Mouse (Mus musculus): ENCODE measurements around the gene Emc4. TPM values are rescaled to one million over a fixed set of nuclear protein-coding genes. Genes with fewer than 3 reads are reported as not detected.

The Emc4 gene
- polyA plus RNA-seq, 1 experiment from 2014 or later = 103 TPM

- WGBS = 66% methylated on average over 5 of the region's 5 CpGs
- no peaks in the 10 kb centered on the region for H3K36me3 ChIP-seq
Observed at GRCm38 (mm10) chr2:112374610-112375009, 6.8 kb upstream of the Emc4 start.

GRCm38 (mm10) chr2:112373141-112373540, 5.3 kb upstream of the Emc4 start:
- Histone ChIP-seq H3K4me1 (replicated peaks) (no peaks in the 10 kb centered on the region), H3K36me3 (no peaks in the 10 kb centered on the region), H3K4me3 (replicated peaks) (no peak overlapping the region), H3K4me2 (no peak overlapping the region), H3K9ac (replicated peaks) (no peak overlapping the region), H3K9me3 (no peaks in the 10 kb centered on the region), H3K27me3 (0 out of 2 replicates have a peak, but pooled peaks cover 3% of the 10 kb centered on the region), H3K27ac (no peak overlapping the region)
- ATAC-seq (ENCODE audit: insufficient number of reproducible peaks, insufficient read depth, low FRiP score, low TSS enrichment, low read depth) = no peak
- WGBS = 67% methylated on average over 4 of the region's 4 CpGs

More at GRCm38 (mm10) chr2:112374610-112375009, 6.8 kb upstream of the Emc4 start:
- Histone ChIP-seq H3K4me3 (replicated peaks) (no peak overlapping the region), H3K9me3 (no peaks in the 10 kb centered on the region), H3K4me1 (replicated peaks) (no peaks in the 10 kb centered on the region), H3K27ac (no peak overlapping the region), H3K9ac (replicated peaks) (no peak overlapping the region), H3K4me2 (no peak overlapping the region), H3K27me3 (0 out of 2 replicates have a peak, but pooled peaks cover 3% of the 10 kb centered on the region)
- ATAC-seq (ENCODE audit: insufficient number of reproducible peaks, insufficient read depth, low FRiP score, low TSS enrichment, low read depth) = no peak

- Histone ChIP-seq H3K9ac (replicated peaks) (no peak overlapping the region), H3K9me3 (no peaks in the 10 kb centered on the region), H3K27ac (no peak overlapping the region), H3K4me3 (replicated peaks) (no peak overlapping the region), H3K27me3 (0 out of 2 replicates have a peak, but pooled peaks cover under 1% of the 10 kb centered on the region), H3K4me1 (replicated peaks) (peaks cover 10% of the 10 kb centered on the region), H3K4me2 (no peak overlapping the region), H3K36me3 (peaks cover 3% of the 10 kb centered on the region)
- WGBS = 75% methylated on average over 5 of the region's 5 CpGs
- no peak for ATAC-seq (ENCODE audit: insufficient number of reproducible peaks, insufficient read depth, low FRiP score, low TSS enrichment, low read depth)
Observed at GRCm38 (mm10) chr2:112369941-112370340, 2.1 kb upstream of the Emc4 start.

- Histone ChIP-seq H3K27me3 (no peaks in the 10 kb centered on the region), H3K4me1 (replicated peaks) (peaks cover 10% of the 10 kb centered on the region), H3K9me3 (no peaks in the 10 kb centered on the region), H3K36me3 (peaks cover 27% of the 10 kb centered on the region), H3K4me2 (peak overlapping the region; percentile 87), H3K27ac (0 out of 2 replicates have a peak overlapping the region, but pooled peaks have one; percentile 79), H3K4me3 (replicated peaks) (peak overlapping the region; percentile 84), H3K9ac (replicated peaks) (peak overlapping the region; percentile 82)
- no peak for ATAC-seq (ENCODE audit: insufficient number of reproducible peaks, insufficient read depth, low FRiP score, low TSS enrichment, low read depth)
- 21% methylated on average over 15 of the region's 15 CpGs for WGBS
Observed at GRCm38 (mm10) chr2:112367222-112367621, 605 bp downstream of the Emc4 start.

GRCm38 (mm10) chr2:112360781-112361169, 7.1 kb downstream of the Emc4 start:
- Histone ChIP-seq H3K36me3 (peaks cover 88% of the 10 kb centered on the region), H3K27me3 (no peaks in the 10 kb centered on the region), H3K4me3 (replicated peaks) (no peak overlapping the region), H3K9me3 (no peaks in the 10 kb centered on the region), H3K4me1 (replicated peaks) (no peaks in the 10 kb centered on the region), H3K27ac (no peak overlapping the region), H3K9ac (replicated peaks) (no peak overlapping the region), H3K4me2 (no peak overlapping the region)
- WGBS = 90% methylated on average over 2 of the region's 2 CpGs
- ATAC-seq (ENCODE audit: insufficient number of reproducible peaks, insufficient read depth, low FRiP score, low TSS enrichment, low read depth) = no peak

- no peak overlapping the region for H3K4me2 ChIP-seq
- no peak for ATAC-seq (ENCODE audit: insufficient number of reproducible peaks, insufficient read depth, low FRiP score, low TSS enrichment, low read depth)
- WGBS = 93% methylated on average over 12 of the region's 12 CpGs
- H3K9ac ChIP-seq (replicated peaks) = no peak overlapping the region
- H3K27me3 ChIP-seq = no peaks in the 10 kb centered on the region
- no peak overlapping the region for H3K4me3 ChIP-seq (replicated peaks)
- H3K9me3 ChIP-seq = no peaks in the 10 kb centered on the region
- H3K36me3 ChIP-seq = peaks cover 92% of the 10 kb centered on the region
- H3K27ac ChIP-seq = no peak overlapping the region
- no peaks in the 10 kb centered on the region for H3K4me1 ChIP-seq (replicated peaks)
Observed at GRCm38 (mm10) chr2:112360012-112360780, 7.6 kb downstream of the Emc4 start.

GRCm38 (mm10) chr2:112359611-112360010, 8.2 kb downstream of the Emc4 start:
- no peak overlapping the region for H3K4me3 ChIP-seq (replicated peaks)
- H3K4me2 ChIP-seq = no peak overlapping the region
- 89% methylated on average over 2 of the region's 2 CpGs for WGBS
- H3K4me1 ChIP-seq (replicated peaks) = no peaks in the 10 kb centered on the region
- H3K27me3 ChIP-seq = no peaks in the 10 kb centered on the region
- no peak overlapping the region for H3K27ac ChIP-seq
- ATAC-seq (ENCODE audit: insufficient number of reproducible peaks, insufficient read depth, low FRiP score, low TSS enrichment, low read depth) = no peak
- H3K9me3 ChIP-seq = no peaks in the 10 kb centered on the region
- H3K36me3 ChIP-seq = peaks cover 86% of the 10 kb centered on the region
- no peak overlapping the region for H3K9ac ChIP-seq (replicated peaks)

GRCm38 (mm10) chr2:112353685-112354455, 14.0 kb downstream of the Emc4 start:
- no peaks in the 10 kb centered on the region for H3K9me3 ChIP-seq
- no peak overlapping the region for H3K9ac ChIP-seq (replicated peaks)
- no peak overlapping the region for H3K4me2 ChIP-seq
- 87% methylated on average over 7 of the region's 7 CpGs for WGBS
- no peak for ATAC-seq (ENCODE audit: insufficient number of reproducible peaks, insufficient read depth, low FRiP score, low TSS enrichment, low read depth)
- no peak overlapping the region for H3K4me3 ChIP-seq (replicated peaks)
- no peaks in the 10 kb centered on the region for H3K27me3 ChIP-seq
- H3K27ac ChIP-seq = no peak overlapping the region
- no peaks in the 10 kb centered on the region for H3K4me1 ChIP-seq (replicated peaks)
- peaks cover 63% of the 10 kb centered on the region for H3K36me3 ChIP-seq

GRCm38 (mm10) chr2:112348246-112348645, 19.6 kb downstream of the Emc4 start:
- 84% methylated on average over 3 of the region's 3 CpGs for WGBS
- no peak for ATAC-seq (ENCODE audit: insufficient number of reproducible peaks, insufficient read depth, low FRiP score, low TSS enrichment, low read depth)

GRCm38 (mm10) chr2:112341117-112341516, 26.7 kb downstream of the Emc4 start:
- peaks cover 30% of the 10 kb centered on the region for H3K36me3 ChIP-seq
- H3K9me3 ChIP-seq = no peaks in the 10 kb centered on the region
- H3K9ac ChIP-seq (replicated peaks) = no peak overlapping the region
- WGBS = 66% methylated on average over 3 of the region's 3 CpGs
- H3K4me3 ChIP-seq (replicated peaks) = no peak overlapping the region
- no peak overlapping the region for H3K4me2 ChIP-seq
- no peak for ATAC-seq (ENCODE audit: insufficient number of reproducible peaks, insufficient read depth, low FRiP score, low TSS enrichment, low read depth)
- no peaks in the 10 kb centered on the region for H3K27me3 ChIP-seq
- no peak overlapping the region for H3K27ac ChIP-seq
- H3K4me1 ChIP-seq (replicated peaks) = no peaks in the 10 kb centered on the region

More at GRCm38 (mm10) chr2:112348246-112348645, 19.6 kb downstream of the Emc4 start:
- Histone ChIP-seq H3K36me3 (peaks cover 35% of the 10 kb centered on the region), H3K9me3 (no peaks in the 10 kb centered on the region), H3K9ac (replicated peaks) (no peak overlapping the region), H3K27ac (no peak overlapping the region), H3K27me3 (no peaks in the 10 kb centered on the region), H3K4me1 (replicated peaks) (no peaks in the 10 kb centered on the region), H3K4me3 (replicated peaks) (no peak overlapping the region), H3K4me2 (no peak overlapping the region)

- Histone ChIP-seq H3K9me3 (no peaks in the 10 kb centered on the region), H3K27ac (no peak overlapping the region), H3K4me3 (replicated peaks) (no peak overlapping the region), H3K27me3 (no peaks in the 10 kb centered on the region), H3K4me2 (no peak overlapping the region), H3K9ac (replicated peaks) (no peak overlapping the region), H3K4me1 (replicated peaks) (no peaks in the 10 kb centered on the region), H3K36me3 (peaks cover 30% of the 10 kb centered on the region)
- 80% methylated on average over 2 of the region's 2 CpGs for WGBS
- no peak for ATAC-seq (ENCODE audit: insufficient number of reproducible peaks, insufficient read depth, low FRiP score, low TSS enrichment, low read depth)
Observed at GRCm38 (mm10) chr2:112339736-112340135, 28.1 kb downstream of the Emc4 start.
